Mouse (Mus musculus) cerebellum, postnatal 4 days (tissue): ENCODE data around the gene Dtx1.
A peak's percentile ranks its signal among the peaks of the same experiment; 100 is the strongest.

Experiments used
- DNase-seq, 2 experiments: peaks; one replicate each; pipeline ENCODE4 v3.0.0; 2022; ENCODE audit warnings: low spot score in 2 of 2, mixed read lengths in 1 of 2

Dtx1 gene

DNA sequence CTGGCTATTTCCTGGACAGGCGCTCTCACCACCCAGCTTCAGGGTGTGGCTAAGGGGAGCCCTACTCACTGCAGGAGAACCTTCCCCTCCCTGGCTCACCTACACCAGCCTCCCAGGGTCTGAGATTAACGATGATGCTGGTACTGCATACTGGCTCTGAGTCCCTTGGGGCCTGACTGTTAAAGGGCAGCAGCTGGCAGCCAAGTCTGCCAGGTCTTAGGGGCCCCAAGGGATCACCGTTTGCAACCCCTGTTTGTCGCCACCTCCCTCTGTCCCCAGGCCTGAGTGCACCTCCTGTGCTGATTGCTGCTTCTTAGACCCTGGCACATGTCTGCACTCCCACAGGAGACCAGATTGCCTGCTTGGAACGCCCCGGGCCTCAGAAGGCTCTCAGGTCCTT lies 7.3 kb downstream of the Dtx1 start:
- DNase-seq: no peak

DNA sequence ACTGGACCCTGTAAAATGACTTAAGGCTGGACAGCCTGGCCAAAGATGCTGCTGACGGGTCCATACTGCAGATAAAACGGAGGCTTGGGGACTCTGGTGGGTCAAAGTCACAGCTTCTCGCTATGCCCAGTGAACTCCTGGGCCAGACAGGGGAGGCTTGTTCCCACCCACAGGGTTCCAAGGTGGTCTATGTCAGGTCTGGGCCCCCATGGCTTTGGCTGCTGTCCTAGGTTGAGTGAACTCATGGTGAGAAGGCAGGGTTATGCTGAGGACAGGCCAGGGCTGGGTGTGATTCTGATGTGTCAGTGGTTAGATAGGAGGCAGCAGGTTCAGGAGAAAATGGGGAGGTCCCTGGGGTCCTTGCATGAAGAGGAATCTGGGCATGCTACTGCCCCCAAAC lies 8.1 kb downstream of the Dtx1 start:
- DNase-seq: no peak

DNA sequence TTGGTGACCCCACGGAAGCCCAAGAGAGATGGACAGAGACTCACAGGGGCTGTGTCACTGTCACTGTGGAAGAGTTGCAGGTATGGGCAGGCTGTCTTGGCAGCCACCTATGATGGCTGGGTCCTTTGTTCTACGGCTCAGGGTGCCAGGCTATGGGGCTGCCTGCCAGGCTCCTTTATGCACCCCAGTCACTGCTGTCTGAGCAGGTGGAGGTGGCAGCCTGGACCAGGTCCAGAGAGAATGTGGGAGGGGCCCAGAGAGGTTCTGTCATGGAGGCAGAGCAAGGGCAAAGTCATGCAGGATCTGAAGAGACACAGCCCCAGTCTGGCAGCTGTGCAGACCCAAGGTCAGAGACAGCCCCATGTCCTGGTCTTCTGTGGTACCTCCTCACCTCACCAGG lies 8.8 kb downstream of the Dtx1 start:
- DNase-seq: no peak

DNA sequence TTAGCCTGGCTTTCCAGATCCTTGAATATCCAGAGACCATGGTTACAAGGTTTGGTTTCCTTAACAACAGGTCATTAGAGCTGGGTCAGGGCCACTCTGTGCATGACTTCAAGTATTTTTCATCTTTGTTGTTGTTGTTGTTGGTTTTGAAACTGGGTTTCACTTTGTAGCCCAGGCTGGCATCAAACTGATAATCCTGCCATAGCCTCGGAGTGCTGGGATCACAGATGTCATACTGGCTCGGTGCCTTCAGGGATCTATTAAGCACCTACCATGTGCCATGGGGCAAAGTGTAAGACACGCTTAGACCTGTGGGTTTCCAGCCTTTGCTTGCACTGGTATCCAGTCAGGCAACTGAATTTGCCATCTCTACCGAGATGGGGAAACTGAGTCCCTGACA lies 9.3 kb downstream of the Dtx1 start:
- DNase-seq: no peak

DNA sequence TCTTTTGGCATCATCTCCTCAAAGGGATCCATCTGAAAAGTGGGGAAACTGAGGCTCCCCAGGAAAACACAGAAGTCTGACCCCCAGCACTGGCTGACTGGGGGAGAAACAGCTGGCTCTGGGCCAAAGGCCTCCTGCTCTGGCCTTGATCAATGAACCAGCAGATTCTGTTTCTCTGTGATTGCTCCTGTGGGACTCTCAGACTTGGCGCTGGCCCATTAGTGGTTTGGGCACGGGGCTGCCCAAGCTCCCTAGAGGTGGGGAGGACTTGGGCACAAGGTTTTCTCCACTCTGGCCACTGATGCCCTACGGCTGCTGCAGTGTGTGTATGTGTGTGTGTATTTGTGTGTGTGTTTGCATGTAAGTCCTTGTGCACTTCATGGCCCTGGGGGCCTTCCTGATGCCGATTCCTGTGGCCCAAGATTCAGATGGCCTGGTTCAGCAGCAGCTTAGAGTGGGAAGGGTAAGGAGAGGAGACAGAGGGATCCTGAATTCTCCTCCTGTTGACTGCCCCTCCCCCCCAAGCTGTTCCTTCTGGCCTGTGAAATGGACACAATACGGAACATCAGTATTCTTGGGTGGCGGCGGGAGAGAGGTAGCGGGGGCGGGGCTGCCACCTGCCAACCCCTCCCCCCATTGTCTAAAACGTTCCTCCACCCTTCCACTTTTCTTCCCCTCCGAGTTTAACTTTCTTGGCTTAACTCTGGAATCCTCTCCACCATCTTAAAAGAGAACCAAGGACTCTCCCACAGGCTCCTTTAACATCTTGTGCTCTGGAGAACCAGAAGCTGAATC lies 10.5 kb downstream of the Dtx1 start:
- no peak for DNase-seq

DNA sequence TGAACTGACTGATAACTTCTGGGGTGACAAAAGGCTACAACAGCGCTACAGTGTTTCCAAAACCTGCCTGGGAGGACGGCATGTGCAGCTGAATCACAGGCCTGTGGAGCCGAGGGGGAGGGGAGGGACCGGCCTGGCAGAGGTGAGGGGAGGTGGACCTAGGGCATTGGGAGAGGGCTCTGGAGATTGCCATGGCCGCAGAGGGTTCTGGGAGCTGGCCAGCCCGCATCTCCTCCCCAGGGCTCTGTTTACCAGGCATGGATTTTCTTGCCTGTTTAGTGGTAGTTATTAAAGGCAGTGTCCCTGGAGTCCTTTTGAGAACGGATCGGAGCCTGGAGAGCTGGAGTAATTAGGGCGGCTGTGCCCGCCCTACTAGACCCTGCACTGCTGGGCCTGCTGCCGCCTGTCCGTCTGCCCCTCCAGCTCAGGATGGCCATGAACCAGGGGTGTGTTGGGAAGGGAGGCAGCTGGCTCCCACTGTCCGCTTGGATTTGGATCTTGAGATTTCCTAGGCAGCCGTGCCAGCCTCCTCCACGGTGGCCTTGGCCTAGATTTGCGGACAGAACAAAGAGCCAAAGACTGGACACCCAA lies 12.8 kb downstream of the Dtx1 start:
- peak in 1 of 2 experiments; percentile 70 for DNase-seq

DNA sequence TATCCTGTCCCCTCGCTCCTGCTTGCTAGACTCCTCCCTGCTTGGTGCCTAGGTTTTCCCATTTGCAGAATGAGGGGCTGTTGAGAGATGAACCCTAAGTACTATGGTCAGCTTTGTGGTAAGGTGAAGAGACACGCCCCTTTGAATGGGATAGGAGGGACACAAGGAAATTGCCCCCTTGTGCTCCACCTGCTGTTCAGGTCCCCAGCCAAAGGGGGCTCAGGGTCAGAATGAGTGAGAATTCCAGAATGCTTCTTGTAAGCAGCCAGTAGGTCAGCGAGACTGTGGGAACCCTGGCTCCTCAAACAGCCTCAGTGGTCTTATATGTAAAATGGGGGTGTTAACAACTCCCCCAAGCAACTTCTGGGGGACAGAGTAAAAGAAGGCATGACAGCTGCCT lies 13.5 kb downstream of the Dtx1 start:
- no peak for DNase-seq

DNA sequence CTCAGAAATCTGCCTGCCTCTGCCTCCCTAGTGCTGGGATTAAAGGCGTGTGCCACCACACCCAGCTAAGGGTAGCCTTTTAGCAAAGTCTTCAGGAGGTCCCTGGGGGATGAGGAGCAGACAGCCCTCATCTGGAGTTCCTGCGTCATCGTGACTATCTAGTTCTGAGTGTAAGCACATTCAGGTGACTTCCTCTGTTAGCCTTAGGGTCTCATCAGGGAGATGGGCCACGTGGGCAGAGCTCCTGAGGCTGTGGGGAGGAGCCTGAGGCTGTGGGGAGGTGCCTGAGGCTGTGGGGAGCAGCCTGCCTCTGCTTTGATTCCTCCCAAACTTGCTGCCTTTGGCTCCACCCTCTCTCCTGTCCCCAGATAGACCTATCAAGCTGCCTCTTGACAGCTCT lies 14.9 kb downstream of the Dtx1 start:
- no peak for DNase-seq

DNA sequence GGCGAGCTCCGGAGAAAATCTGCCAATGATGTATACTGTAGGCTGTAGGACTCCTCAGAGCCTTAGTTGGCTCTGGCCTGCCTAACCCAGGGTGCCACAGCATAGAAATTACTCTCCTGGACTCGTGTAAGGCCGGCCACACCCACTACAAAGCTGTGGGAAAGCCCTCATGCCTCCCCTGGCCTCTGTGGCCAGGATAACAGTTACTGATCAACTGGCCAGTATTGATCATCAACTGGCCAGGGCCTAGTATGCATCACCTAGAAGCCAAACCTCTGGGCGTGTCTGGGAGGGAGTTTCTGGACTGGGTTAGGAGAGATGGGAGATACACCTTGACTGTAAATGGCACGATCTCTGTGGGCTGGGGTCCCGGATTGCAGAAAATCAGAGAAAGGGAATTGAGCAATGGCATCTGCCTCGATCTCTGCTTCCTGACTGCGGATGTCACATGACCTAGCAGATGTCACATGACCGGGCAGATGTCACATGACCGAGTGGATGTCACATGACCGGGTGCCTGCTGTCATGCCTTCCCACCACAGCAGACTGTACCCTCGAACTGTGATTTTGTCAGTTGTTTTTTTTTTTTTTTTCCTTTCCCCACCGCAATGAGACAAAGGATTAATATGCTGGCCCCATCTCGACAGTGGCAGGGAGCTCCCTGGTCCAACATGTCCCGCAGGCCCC lies 15.5 kb downstream of the Dtx1 start:
- no peak for DNase-seq

DNA sequence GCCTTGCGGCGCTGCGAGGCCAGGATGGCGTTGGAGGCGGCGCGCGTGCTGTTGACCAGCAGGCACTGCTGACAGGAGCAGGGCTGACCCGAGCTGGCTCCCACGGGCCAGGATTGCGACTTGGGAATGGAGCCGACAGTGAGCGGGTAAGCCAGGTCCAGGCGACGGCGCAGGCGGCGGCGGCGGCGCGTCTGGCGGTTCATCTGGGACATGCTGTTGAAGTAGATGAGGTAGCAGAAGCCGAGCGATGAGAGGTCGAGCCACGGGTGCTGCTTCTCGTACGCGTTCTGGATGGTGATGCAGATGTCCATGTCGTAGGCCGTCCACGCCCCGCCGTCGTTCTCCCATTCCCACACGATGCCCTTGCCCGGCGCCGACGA lies 17.0 kb downstream of the Dtx1 start:
- no peak for DNase-seq

DNA sequence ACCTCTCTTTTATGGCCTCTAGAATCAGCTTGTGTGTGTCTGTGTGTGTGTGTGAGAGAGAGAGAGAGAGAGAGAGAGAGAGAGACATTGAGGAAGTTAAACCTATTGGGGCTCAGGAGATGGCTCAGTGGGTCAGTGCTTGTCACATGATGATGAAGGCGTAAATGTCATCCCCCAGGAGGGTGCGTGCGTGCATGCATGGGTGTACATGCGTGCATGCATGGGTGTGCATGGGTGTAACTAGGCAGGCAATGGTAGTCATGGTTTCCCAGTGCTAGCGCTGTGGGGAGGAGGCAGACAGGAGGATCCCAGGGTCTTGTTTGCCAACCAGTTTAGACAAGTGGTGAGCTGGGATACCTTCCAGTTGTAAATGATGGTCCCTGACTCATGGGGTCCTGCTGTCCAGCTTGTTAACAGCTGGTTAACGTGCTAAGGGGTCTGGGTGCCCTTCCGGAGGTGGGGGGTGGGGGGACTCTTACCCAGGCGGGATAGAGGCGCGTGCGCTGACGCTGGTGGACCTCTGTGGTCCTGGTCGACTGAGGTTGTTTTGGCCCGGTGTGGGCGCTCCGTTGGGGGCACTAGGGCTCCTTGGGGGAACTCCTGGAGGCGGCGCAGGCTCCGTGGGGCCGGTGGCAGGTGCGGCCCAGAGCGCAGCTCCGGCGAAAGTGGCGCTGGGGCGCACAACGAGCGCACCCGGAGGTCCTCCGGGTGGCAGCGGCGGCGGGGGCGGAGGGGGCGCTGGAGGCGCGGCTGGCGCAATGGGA lies 17.6 kb downstream of the Dtx1 start:
- DNase-seq: no peak

DNA sequence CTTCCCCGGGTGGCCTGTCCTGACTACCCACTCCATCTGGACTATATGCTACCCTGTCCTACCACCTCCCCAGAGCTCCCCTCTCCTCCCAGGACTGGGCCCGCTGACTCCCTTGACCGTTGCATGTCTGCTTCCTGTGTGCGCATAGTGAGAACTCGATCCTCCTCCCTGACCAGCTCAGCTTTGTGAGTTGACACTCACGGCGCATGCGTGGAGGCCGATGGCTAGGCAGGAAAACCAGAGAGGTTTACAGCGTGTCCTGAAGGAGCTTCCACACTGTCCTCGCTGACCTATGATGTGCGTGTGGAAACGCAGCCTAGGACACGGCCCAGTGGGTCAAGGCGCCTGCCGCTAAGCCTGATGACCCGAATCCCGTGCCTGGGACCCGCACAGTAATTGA lies 19.7 kb downstream of the Dtx1 start:
- DNase-seq: no peak

DNA sequence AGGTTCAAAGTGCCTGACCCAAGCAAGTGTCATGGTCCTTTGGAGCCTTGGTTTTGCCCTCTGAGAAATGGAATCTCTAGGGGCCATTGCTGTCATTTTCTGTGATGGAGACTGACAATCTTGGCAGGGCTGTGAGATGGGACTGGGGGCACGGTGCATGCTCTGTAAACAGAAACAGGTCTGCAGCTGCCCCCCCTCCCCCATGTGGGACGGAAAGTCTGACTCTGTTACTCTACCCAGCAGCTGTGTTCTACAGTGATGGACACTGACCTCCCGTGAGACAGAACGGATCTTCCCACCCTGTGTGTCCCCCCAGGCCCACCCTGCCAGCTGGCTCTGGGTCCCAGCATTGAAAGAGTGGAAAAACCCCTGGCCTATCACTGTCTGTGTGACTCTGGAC lies 21.3 kb downstream of the Dtx1 start:
- DNase-seq: no peak

DNA sequence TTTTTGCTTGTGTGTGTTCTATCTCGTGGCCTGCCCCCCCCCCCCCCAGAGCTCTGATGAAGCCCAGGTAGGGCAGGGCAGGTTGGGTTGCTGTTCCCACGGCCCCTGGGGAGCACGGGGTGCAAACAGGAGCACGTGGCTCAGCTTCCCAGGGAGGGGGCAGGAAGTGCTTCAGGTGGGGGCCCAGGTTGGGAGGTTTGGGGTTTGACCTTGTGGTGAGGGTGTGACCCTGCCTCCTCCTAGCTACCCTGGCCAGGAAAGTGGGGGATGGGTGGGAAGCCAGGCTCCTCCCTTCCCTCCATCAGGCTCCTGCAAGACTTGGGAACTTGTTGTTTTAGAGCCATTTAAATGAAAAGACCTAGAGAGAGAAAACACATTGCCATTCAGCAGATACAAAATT lies 23.3 kb downstream of the Dtx1 start:
- no peak for DNase-seq

DNA sequence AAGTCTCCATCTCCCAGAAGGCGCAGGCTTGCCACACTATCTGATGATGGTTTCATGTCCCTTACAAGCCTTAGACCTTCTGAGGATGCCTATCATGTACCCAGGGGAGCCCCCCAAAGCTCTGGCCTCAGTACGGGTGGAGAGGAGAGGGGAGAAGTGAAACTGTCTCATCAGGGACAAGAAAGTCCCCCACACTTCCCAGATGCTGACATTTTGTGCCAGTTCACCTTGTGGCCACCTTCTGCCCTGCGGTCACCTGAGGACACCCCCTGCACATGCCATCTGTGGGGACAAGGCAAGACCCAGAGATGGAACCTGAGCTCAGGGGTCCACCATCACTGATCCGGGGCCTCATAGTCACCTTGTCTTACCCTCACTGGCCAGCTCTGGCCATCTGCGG lies 23.8 kb downstream of the Dtx1 start:
- DNase-seq: no peak

DNA sequence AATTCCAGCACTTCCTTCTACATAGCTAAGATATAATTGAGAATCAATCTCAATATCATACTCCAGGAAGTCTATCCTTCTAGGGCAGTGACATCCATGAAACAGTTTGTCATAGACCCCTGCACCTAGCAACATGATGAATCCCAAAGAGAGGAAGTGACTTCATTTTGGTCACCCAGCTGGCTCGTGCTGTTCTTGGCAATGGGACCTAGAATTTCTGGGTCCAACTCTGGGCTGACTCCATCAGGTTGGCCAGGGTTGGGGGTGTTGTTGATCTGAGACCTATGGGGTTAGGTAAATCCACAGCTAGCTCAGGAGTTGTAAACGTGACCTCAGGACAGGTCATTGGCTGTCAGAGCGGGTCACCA lies 24.3 kb downstream of the Dtx1 start:
- DNase-seq: no peak

DNA sequence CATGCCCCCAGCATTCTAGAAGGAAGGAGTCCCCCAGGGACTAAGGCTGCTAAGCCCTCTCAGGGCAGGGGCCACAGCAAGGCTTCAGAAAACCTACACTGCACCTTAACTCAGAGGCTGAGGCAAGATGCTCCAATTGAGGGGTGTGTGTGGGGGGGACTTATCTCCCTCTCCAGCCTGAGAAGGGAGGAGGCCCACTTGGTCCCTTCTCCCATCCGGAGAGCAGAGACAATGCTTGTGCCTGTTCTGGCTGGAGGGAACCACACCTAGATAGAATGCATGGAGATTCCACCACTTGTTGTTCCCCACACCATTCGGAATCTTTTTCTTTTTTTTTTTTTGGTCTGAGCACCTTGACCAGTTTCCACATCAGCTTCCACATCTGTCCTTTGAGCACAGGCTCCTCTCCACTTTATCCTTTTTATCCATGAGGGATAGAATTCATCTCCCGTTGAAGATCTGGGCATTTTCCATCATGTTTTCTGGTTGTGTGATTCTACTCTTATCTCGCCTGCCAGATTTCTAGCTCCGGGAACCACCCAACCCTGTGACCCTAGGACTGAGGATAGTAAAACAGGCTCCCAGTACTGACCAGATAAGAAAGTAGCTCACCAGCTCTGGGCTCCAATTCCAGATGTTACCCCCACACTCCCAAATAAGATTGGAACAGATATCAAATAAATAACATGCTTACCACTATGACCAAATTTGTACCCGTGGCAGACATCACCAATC lies 24.8 kb downstream of the Dtx1 start:
- DNase-seq: no peak

DNA sequence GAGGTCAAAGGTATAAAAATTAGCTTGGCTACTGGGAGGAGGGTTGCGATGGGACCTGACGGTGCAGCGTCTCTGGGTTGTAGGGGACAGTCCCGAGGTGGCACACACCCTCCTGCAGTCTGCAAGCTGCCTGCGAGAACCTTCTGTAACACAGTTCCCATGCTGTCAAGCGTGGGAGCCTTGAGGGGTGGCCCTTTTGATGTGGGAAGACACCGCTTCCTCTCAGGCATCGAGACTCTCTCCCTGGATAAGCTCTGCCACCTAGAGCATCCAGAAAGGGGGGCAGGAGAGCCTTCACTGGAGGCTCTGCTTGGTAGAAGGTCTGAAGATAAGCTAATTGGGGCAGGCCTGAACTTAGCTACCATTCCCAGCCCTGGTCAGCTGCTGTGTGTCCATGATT lies 26.0 kb downstream of the Dtx1 start:
- no peak for DNase-seq

DNA sequence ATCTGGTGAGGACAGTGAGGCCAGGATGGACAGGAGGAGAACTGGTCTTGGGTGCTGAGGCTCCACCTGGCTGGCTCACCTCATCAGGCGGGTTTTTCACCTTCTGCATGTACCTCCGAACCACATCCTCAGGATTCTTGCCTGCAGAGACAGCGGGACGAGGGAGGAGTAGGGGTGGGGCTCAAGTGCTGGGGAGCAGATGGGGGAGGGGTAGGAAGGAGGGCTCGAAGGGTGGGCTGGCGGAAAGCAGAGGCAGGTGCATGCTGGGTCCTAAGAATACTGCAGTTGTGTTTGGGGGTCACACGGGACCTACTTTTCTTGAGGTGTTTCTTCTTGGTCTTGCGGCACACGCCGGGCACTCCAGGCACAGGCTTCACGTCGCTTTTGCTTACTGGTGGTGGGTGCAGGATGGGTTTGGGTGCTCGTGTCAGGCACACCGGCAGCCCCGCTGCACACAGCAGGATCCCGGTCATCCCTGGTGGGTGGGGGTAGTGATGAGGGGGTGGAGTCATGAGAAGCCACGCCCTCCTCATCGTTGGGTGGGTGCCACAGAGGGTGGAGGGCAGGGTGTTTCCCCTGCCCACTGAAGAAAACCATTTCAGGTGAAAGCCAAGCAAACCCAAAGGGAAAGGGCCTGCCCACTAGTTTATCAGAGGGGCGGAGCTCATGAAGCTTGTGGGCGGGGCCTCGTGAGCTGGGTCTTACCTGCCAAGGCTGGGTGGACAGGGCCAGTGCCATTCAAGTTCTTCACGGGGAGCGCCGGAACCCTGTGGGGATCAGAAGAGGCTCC lies 28.6 kb downstream of the Dtx1 start:
- DNase-seq: no peak

DNA sequence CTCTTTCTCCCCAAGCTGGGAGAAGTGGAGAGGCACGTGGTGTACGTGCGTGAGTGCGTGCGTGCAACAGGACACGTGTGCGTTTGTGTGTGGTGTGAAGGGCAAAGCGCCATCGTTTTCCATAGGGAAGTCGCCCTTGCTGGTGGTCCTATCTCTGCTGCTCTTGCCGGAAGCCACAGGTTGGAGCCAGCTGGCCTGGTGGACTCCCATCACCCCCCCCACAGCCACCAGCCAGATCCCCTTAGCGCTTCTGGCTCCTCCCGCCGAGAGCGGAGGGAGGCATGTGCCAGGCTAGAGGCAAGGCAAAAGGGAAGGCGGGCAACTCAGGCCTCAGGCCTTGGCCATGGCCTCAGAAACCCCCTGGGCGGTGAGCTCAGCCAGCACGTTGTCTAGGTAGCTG lies 30.8 kb downstream of the Dtx1 start:
- peak in 1 of 2 experiments; percentile 49 for DNase-seq
